Comparison of ENCODE assay signal across 8 mouse cellular contexts in genomic region chr4:135271419-135271828, GRCm38 (mm10). TPM values are rescaled to one million over a fixed set of nuclear protein-coding genes. Genes with fewer than 3 reads are reported as not detected.
DNase-seq lines count a peak whose midpoint lies in the region; ATAC-seq and TF ChIP-seq lines count a peak whose summit lies in the region.

No protein-coding gene starts in this region.

- H3K9ac ChIP-seq in heart, postnatal 0 days (replicated peaks; ENCODE audit: low read depth, low read length), result peak overlapping the region; percentile 98
- peak overlapping the region; percentile 98 for H3K9ac ChIP-seq in liver, embryonic 13.5 days

- no peaks in the 10 kb centered on the region for H3K27me3 ChIP-seq in heart, postnatal 0 days (ENCODE audit: control insufficient read depth, insufficient read depth, low read length)
- no peaks in the 10 kb centered on the region for H3K27me3 ChIP-seq in liver, embryonic 13.5 days
- H3K27me3 ChIP-seq in spleen, adult 2 months (ENCODE audit: control insufficient read depth, insufficient read depth, low read length), result no peaks in the 10 kb centered on the region

- no peaks in the 10 kb centered on the region for H3K9me3 ChIP-seq in heart, postnatal 0 days (replicated peaks; ENCODE audit: control insufficient read depth, low read length)
- H3K9me3 ChIP-seq in liver, embryonic 13.5 days (replicated peaks), result no peaks in the 10 kb centered on the region

- TF ChIP-seq CTCF in cortical plate, adult 2 months (IDR thresholded peaks at IDR 0.05; ENCODE audit: extremely low read depth, insufficient read depth, low read length), result no peak
- TF ChIP-seq CTCF in heart, postnatal 0 days (IDR thresholded peaks at IDR 0.05; ENCODE audit: low read depth), result no peak
- no peak for TF ChIP-seq CTCF in spleen, adult 2 months (IDR thresholded peaks at IDR 0.05; ENCODE audit: extremely low read depth, insufficient read depth, insufficient read length, insufficient replicate concordance)

- no peaks in the 10 kb centered on the region for H3K36me3 ChIP-seq in heart, postnatal 0 days (replicated peaks; ENCODE audit: control insufficient read depth, insufficient read depth, low read length)
- peaks cover 27% of the 10 kb centered on the region for H3K36me3 ChIP-seq in liver, embryonic 13.5 days
- peaks cover 1% of the 10 kb centered on the region; the same call in 1 of the 2 replicates for H3K36me3 ChIP-seq in spleen, adult 2 months (ENCODE audit: control insufficient read depth, insufficient read depth, low read length)

- under 1% methylated on average over 20 of the region's 20 CpGs for WGBS in heart, postnatal 0 days
- under 1% methylated on average over 20 of the region's 20 CpGs for WGBS in liver, embryonic 13.5 days (ENCODE audit: insufficient replicate concordance)
- WGBS in spleen, adult 2 months, result 3% methylated on average over 20 of the region's 20 CpGs

- no peak overlapping the region for H3K27ac ChIP-seq in cortical plate, adult 2 months (ENCODE audit: insufficient read depth, low read length)
- H3K27ac ChIP-seq in heart, postnatal 0 days (ENCODE audit: low read depth), result peak overlapping the region; percentile 99
- peak overlapping the region; percentile 97 for H3K27ac ChIP-seq in liver, embryonic 13.5 days
- peak overlapping the region; percentile 85; the same call in 1 of the 2 replicates for H3K27ac ChIP-seq in spleen, adult 2 months (ENCODE audit: insufficient read depth, low read length)

- ATAC-seq in heart, postnatal 0 days (ENCODE audit: insufficient read depth, low read depth), result no peak
- ATAC-seq in liver, embryonic 13.5 days (ENCODE audit: low read depth), result no peak

- TF ChIP-seq EP300 in heart, postnatal 0 days (IDR thresholded peaks at IDR 0.05; ENCODE audit: low read depth), result no peak

- peak; percentile 33 for DNase-seq in embryo, embryonic 10 days (ENCODE audit: low spot score)
- no peak for DNase-seq in embryo, embryonic 9.5 days (ENCODE audit: extremely low spot score)
- peak; percentile 34 for DNase-seq in CD4-positive helper T cell, adult 2 months (ENCODE audit: low read depth, low spot score)
- no peak for DNase-seq in heart, postnatal 0 days (ENCODE audit: low spot score)
- no peak for DNase-seq in liver, embryonic 13.5 days
- no peak for DNase-seq in spleen, adult 2 months (ENCODE audit: low read depth in 1 of 2, low spot score in 2 of 2)
- DNase-seq in urinary bladder, adult 2 months (ENCODE audit: low spot score), result no peak

- H3K4me3 ChIP-seq in cortical plate, adult 2 months (ENCODE audit: insufficient read depth, low read length), result peak overlapping the region; percentile 46
- H3K4me3 ChIP-seq in heart, postnatal 0 days (ENCODE audit: low read depth, low read length), result peak overlapping the region; percentile 96
- peak overlapping the region; percentile 96 for H3K4me3 ChIP-seq in liver, embryonic 13.5 days (replicated peaks)
- peak overlapping the region; percentile 82 for H3K4me3 ChIP-seq in spleen, adult 2 months (ENCODE audit: extremely low read depth, insufficient read depth, insufficient read length)

- peak overlapping the region; percentile 78 for H3K4me2 ChIP-seq in heart, postnatal 0 days (ENCODE audit: low read depth, low read length)
- H3K4me2 ChIP-seq in liver, embryonic 13.5 days, result peak overlapping the region; percentile 92

- no peaks in the 10 kb centered on the region for H3K4me1 ChIP-seq in cortical plate, adult 2 months (ENCODE audit: control insufficient read depth, insufficient read depth, low read length)
- H3K4me1 ChIP-seq in heart, postnatal 0 days (ENCODE audit: control insufficient read depth, insufficient read depth), result peaks cover 44% of the 10 kb centered on the region
- peaks cover 73% of the 10 kb centered on the region for H3K4me1 ChIP-seq in liver, embryonic 13.5 days (replicated peaks)
- peaks cover 28% of the 10 kb centered on the region; the same call in 1 of the 2 replicates for H3K4me1 ChIP-seq in spleen, adult 2 months (ENCODE audit: control insufficient read depth, insufficient read depth, insufficient read length)

- TF ChIP-seq POLR2A in cortical plate, adult 2 months (IDR thresholded peaks at IDR 0.05; ENCODE audit: extremely low read depth, insufficient read depth, low read length), result no peak
- TF ChIP-seq POLR2A in spleen, adult 2 months (IDR thresholded peaks at IDR 0.05; ENCODE audit: low read depth, low read length), result no peak

RNA-seq across cellular contexts. Expression of gene Clic4, which starts 1.2 kb away (rescaled TPM):
- 54.0 and 65.8 TPM in 2 replicates for polyA plus RNA-seq in cortical plate, adult 2 months (2012; rRNA removed)
- total RNA-seq in heart, postnatal 0 days (2014; rRNA removed; ENCODE audit: low replicate concordance), result 239 and 307 TPM in 2 replicates
- polyA plus RNA-seq in heart, postnatal 0 days (2015; fragmentation: Nextera tagmentation; extraction: Ambion mirVana), result 213 and 235 TPM in 2 replicates
- 109 and 131 TPM in 2 replicates for polyA plus RNA-seq in liver, embryonic 13.5 days (2015; fragmentation: Nextera tagmentation; extraction: Ambion mirVana)
- 34.7 and 40.8 TPM in 2 replicates for polyA plus RNA-seq in spleen, adult 2 months (2012; rRNA removed)
- polyA plus RNA-seq in urinary bladder, adult 2 months (2012; rRNA removed), result 151 and 185 TPM in 2 replicates

Comparison
In these comparisons a context has a peak if more than half of its experiments do, and no peak if none do; other contexts are left out.
1. DNase-seq: peak in embryo, embryonic 10 days (single experiment) and CD4-positive helper T cell, adult 2 months (single experiment); none in embryo, embryonic 9.5 days (single experiment), heart, postnatal 0 days (single experiment), liver, embryonic 13.5 days (single experiment), spleen, adult 2 months (0 of 2) and urinary bladder, adult 2 months (single experiment).
2. H3K4me3 ChIP-seq: peak in every context shown above with its lines; median percentile 96 in heart, postnatal 0 days; 96 in liver, embryonic 13.5 days; 82 in spleen, adult 2 months; 46 in cortical plate, adult 2 months.